Mouse (Mus musculus) mesoderm, embryonic 11.5 days (tissue): ENCODE measurements around the gene Hdac7.

Experiments
- DNase-seq: peaks from one replicate; pipeline ENCODE4 v3.0.0-alpha.2; 2012; ENCODE audit warnings: low read depth, low spot score

The Hdac7 gene

DNA sequence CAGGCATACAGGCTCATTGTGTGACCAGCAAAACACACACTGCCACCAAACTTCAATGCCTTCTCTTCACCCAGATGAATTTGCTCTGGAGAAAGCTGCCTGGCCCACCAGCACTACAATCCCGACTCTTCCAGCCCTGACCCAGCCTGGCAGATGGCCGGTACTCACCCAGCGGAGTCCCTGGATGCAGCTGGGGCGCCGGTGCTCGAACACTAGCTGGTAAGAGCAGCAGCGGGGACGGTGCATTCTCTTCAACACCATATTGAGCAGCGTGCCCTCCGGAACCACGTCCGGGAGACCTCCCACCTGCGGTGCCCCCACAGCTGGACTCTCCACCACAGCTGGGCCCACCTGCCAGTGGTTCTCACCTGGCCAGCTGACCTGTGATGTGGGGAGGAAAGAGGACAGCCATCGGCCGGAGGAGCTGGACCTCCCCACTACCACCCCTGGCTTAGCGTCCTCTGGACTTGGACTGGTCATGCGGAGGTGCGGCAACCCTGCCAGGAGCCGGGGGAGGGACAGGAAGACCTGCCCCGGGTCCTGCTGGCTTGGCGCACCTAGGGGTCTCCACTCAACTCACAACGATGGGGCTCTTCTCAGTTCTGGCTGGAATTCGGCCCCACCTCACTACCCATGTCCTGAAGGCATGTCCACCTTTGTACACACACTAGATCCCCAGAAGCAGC, 77.6 kb downstream of the Hdac7 start:
- DNase-seq, result no peak

GRCm38 (mm10) chr15:97766194-97766593, 78.1 kb downstream of the Hdac7 start:
- peak; percentile 47 for DNase-seq

GRCm38 (mm10) chr15:97765090-97765794, 79.1 kb downstream of the Hdac7 start:
- DNase-seq, result no peak

- no peak for DNase-seq
These were observed 79.8 kb downstream of the Hdac7 start for GRCm38 (mm10) chr15:97764532-97764931.

GRCm38 (mm10) chr15:97763256-97764049, 80.8 kb downstream of the Hdac7 start:
- DNase-seq, result no peak

DNA sequence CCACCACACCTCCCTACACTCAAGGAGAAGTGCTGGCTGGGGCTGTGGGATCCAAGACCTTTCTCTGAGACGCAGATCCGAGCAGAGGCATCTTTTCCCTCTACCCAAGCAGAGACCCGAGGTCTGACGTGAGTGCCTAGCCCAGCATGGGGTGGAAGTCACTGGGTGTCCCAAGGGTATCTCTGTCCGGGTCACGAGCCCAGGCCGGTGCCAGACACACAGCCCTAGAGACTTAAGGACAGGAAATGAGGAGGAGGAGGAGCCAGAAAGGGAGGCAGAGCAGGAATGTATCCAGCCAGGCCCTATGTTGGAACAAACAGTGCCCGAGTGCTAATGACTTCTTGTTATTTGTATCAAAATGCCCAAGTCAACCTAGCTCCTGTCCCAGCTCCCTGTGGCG, 81.6 kb downstream of the Hdac7 start:
- DNase-seq, result no peak

GRCm38 (mm10) chr15:97761438-97761837, 82.9 kb downstream of the Hdac7 start:
- DNase-seq, result no peak

DNA sequence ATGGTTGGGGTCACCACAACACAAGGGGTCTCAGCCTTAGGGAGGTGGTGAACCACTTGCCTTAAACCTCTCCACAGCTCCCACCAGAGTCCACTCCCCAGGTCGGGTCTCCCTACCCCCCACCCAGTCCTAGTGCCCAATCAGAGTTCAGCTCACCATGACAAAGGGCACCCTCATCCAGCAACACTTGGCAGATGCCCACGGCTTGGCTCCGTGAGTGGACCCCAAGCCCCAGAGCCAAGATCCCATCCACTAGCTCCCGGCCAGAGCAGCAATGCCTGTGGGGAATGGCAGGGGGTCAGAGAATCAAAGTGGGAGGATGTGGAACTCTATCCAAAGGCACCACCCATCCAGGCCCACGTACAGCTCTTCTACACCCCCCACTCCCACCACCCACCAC, 83.3 kb downstream of the Hdac7 start:
- no peak for DNase-seq

DNA sequence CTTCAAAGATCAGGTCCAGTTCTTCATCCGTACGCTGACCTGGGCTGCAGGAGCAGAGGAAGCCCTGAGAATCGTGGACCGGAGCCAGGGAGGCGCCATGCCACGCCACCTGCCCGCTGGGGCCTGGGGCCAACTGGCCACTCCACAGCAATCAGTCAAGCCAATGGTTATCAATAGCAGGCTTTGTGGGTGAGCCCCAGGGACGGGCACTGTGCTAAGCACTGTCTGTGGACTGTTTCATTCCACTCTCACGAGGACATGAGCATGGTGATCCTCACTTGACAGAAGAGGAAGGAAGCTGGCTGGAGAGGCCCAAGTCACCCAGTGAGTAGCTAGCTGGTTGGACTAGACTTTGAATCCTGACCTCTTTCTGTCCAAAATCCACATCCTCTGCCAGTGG, 84.3 kb downstream of the Hdac7 start:
- DNase-seq, result no peak

DNA sequence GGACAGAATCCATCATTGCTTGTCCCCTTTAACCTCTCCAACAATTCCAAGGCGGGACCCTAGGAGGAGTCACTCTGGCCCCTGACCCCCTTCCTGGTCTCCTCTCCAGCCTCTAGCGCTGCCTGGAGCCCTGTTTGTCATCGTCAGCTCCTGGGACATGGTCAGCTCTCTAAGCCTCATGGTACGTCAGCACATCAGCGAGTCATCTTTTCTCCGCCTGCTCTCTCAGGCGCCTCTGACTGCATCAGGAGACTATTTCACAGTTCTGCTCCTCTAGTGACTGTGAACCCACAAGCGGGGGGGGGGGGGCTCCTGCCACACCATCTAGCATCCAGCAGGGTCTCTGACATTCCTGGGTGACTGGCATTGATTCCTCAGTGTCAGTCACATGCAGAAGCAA, 88.9 kb downstream of the Hdac7 start:
- DNase-seq, result no peak

DNA sequence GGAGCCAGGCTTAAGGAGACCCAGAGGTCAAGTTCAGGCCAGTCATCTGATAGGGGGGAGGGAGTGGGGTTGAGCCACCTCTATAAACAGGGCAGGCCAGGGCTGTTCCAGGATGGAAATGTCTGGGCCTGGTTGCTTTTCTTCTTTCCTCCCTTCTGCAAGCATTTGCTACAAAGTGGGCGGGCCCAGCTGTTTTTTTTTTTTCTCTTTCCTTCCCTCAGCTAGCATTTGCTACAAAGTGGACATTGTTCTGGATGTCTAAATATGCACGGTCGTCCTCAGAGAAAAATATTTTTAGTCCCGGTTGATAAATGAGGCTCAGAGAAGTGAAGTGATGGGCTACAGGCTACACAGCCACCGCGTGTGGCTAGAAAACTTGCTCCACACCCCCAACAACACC, 89.8 kb downstream of the Hdac7 start:
- no peak for DNase-seq

DNA sequence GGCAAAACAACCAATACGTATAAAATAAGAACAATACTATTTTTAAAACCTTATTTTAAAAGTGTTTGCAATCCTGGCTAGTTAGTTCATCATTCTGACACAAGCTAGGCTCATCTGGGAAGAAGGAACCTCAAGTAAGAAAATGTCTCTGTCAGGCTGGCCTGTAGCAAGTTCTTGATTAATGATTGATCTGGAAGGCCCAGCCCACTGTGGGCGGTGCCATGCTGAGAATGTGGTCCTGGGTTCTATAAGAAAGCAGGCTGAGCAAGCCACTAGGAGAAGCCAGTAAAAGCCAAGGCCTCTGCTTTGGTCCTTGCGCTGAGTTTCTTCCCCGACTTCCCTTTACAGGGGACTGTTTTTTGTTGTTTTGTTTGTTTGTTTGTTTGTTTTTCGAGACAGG, 91.8 kb downstream of the Hdac7 start:
- DNase-seq, result no peak

DNA sequence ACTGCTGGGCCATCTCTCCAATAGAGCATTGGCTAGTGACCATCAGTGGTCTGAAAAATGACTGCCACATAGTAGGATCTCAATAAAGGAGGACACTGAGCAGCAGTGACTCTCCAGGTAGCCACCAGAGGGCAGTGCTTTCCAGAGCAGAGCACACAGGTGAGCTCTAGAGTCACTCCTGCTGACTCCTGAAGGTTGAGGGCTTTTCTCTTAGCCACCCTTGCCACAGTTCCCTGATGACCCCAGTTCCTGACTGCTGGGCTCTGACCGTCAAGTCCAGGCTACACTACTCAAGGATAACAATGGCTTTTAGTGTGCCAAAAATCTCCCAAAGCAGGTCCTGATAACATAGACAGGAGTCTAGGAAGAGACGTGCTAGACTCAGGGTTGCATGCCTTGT, 92.6 kb downstream of the Hdac7 start:
- no peak for DNase-seq

- DNase-seq, result peak; percentile 60
These were observed 93.6 kb downstream of the Hdac7 start for GRCm38 (mm10) chr15:97750697-97751096.

GRCm38 (mm10) chr15:97749841-97750240, 94.5 kb downstream of the Hdac7 start:
- DNase-seq, result no peak

DNA sequence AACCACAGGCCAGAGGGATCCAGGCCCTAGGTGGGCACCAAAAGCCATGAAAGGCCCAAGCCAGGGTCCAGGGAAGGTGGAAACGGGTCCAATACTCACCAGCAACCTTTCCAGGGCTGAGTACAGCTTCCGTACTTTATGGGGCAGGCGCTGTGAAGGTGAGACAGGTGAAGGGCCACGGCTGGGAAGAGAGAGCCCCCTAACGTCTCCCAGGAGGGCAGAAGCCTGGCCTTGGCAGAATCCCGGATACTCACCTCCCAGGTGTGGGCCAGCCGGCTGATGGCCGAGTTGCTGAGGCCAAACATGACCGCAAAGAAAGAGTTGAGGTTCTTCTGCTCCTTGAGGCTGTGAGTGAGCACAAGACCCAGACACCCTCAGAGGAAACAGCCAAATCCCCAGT, 94.9 kb downstream of the Hdac7 start:
- DNase-seq, result no peak

- no peak for DNase-seq
These were observed 95.3 kb downstream of the Hdac7 start for GRCm38 (mm10) chr15:97748964-97749363.

GRCm38 (mm10) chr15:97748309-97748708, 96.0 kb downstream of the Hdac7 start:
- no peak for DNase-seq

GRCm38 (mm10) chr15:97747486-97747885, 96.8 kb downstream of the Hdac7 start:
- no peak for DNase-seq

GRCm38 (mm10) chr15:97746748-97747147, 97.6 kb downstream of the Hdac7 start:
- no peak for DNase-seq

- DNase-seq, result no peak
These were observed 98.0 kb downstream of the Hdac7 start for GRCm38 (mm10) chr15:97746278-97746677.

DNA sequence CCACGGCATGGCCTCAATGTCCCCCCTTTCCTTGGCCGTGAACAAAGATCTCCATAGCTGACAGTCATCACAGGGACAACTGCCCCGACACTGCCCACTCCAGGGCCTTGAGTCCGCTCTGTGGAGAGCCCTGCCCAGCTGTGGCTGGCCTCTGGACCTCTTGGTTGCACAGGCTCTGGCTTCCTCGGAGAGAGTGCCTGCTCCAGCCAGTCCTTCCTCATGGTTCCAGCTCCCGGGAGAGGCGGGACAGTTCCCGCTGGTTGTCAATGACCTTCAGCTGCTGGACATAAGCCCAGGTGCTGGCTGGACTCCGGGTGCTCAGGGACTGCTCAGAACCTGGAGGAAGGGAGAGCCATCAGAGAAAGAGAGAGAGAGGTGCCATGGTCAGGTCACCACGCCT, 99.0 kb downstream of the Hdac7 start:
- DNase-seq, result no peak

- no peak for DNase-seq
These were observed 99.4 kb downstream of the Hdac7 start for GRCm38 (mm10) chr15:97744930-97745329.
